Mouse (Mus musculus): ENCODE data around the gene Gcm1. TPM values are rescaled to one million over a fixed set of nuclear protein-coding genes. Genes with fewer than 3 reads are reported as not detected.
A peak's percentile ranks its signal among the peaks of the same experiment; 100 is the strongest.
"Not testable (repeated sequence)": the region's sequence is repeated elsewhere in the genome, so short reads cannot be mapped to it uniquely, and the experiment has no call there.

Gene Gcm1
- polyA plus RNA-seq, 1 experiment from 2014 or later, result 0.12 TPM

- Histone ChIP-seq H3K4me2 (no peak overlapping the region), H3K27ac (ENCODE audit: low read depth, low read length) (no peak overlapping the region), H3K27me3 (ENCODE audit: control insufficient read depth, insufficient read depth, low read length) (no peaks in the 10 kb centered on the region), H3K4me1 (ENCODE audit: control insufficient read depth, insufficient read depth, low read length) (no peaks in the 10 kb centered on the region), H3K36me3 (ENCODE audit: control insufficient read depth, insufficient read depth, low read length) (no peaks in the 10 kb centered on the region), H3K9ac (ENCODE audit: low read length) (no peak overlapping the region), H3K9me3 (ENCODE audit: control insufficient read depth, low read length) (no peaks in the 10 kb centered on the region), H3K4me3 (ENCODE audit: low read depth, low read length) (no peak overlapping the region)
- DNase-seq (ENCODE audit: low spot score, missing footprints) (peak; percentile 77), ATAC-seq (ENCODE audit: low FRiP score) (no peak)
- 78% methylated on average over 9 of the region's 9 CpGs for WGBS
Measured at GRCm38 (mm10) chr9:78062392-78062791, 10.7 kb downstream of the Gcm1 start.

- H3K9me3 ChIP-seq (ENCODE audit: control insufficient read depth, low read length), result no peaks in the 10 kb centered on the region
- H3K4me1 ChIP-seq (ENCODE audit: control insufficient read depth, insufficient read depth, low read length), result no peaks in the 10 kb centered on the region
- H3K27ac ChIP-seq (ENCODE audit: low read depth, low read length), result no peak overlapping the region
- H3K9ac ChIP-seq (ENCODE audit: low read length), result no peak overlapping the region
- peak; percentile 78 for DNase-seq (ENCODE audit: low spot score, missing footprints)
- 69% methylated on average over 10 of the region's 10 CpGs for WGBS
- H3K4me3 ChIP-seq (ENCODE audit: low read depth, low read length), result no peak overlapping the region
- no peaks in the 10 kb centered on the region for H3K27me3 ChIP-seq (ENCODE audit: control insufficient read depth, insufficient read depth, low read length)
- no peaks in the 10 kb centered on the region for H3K36me3 ChIP-seq (ENCODE audit: control insufficient read depth, insufficient read depth, low read length)
- no peak overlapping the region for H3K4me2 ChIP-seq
- ATAC-seq (ENCODE audit: low FRiP score), result no peak
Measured at GRCm38 (mm10) chr9:78064121-78064520, 12.4 kb downstream of the Gcm1 start.

- no peaks in the 10 kb centered on the region for H3K27me3 ChIP-seq (ENCODE audit: control insufficient read depth, insufficient read depth, low read length)
- H3K4me1 ChIP-seq (ENCODE audit: control insufficient read depth, insufficient read depth, low read length), result no peaks in the 10 kb centered on the region
- DNase-seq (ENCODE audit: low spot score, missing footprints), result peak; percentile 54
- no peak overlapping the region for H3K9ac ChIP-seq (ENCODE audit: low read length)
- no peaks in the 10 kb centered on the region for H3K9me3 ChIP-seq (ENCODE audit: control insufficient read depth, low read length)
- no peak overlapping the region for H3K27ac ChIP-seq (ENCODE audit: low read depth, low read length)
- no peak overlapping the region for H3K4me3 ChIP-seq (ENCODE audit: low read depth, low read length)
- 78% methylated on average over 5 of the region's 5 CpGs for WGBS
- H3K4me2 ChIP-seq, result no peak overlapping the region
- no peaks in the 10 kb centered on the region for H3K36me3 ChIP-seq (ENCODE audit: control insufficient read depth, insufficient read depth, low read length)
- no peak for ATAC-seq (ENCODE audit: low FRiP score)
Measured at GRCm38 (mm10) chr9:78070496-78070895, 18.8 kb downstream of the Gcm1 start.

GRCm38 (mm10) chr9:78071626-78072025, 19.9 kb downstream of the Gcm1 start:
- Histone ChIP-seq H3K4me3 (ENCODE audit: low read depth, low read length) (no peak overlapping the region), H3K4me2 (no peak overlapping the region)
- 94% methylated on average over 4 of the region's 4 CpGs for WGBS

GRCm38 (mm10) chr9:78073291-78073690, 21.6 kb downstream of the Gcm1 start:
- not testable (repeated sequence) for H3K27ac ChIP-seq (ENCODE audit: low read depth, low read length); H3K27me3 ChIP-seq (ENCODE audit: control insufficient read depth, insufficient read depth, low read length); H3K9ac ChIP-seq (ENCODE audit: low read length); H3K9me3 ChIP-seq (ENCODE audit: control insufficient read depth, low read length); H3K4me3 ChIP-seq (ENCODE audit: low read depth, low read length); ATAC-seq (ENCODE audit: low FRiP score); H3K36me3 ChIP-seq (ENCODE audit: control insufficient read depth, insufficient read depth, low read length); DNase-seq (ENCODE audit: low spot score, missing footprints); H3K4me1 ChIP-seq (ENCODE audit: control insufficient read depth, insufficient read depth, low read length); H3K4me2 ChIP-seq
- 88% methylated on average over 3 of the region's 3 CpGs for WGBS

More at GRCm38 (mm10) chr9:78071626-78072025, 19.9 kb downstream of the Gcm1 start:
- H3K9ac ChIP-seq (ENCODE audit: low read length), result no peak overlapping the region
- H3K27me3 ChIP-seq (ENCODE audit: control insufficient read depth, insufficient read depth, low read length), result no peaks in the 10 kb centered on the region
- H3K36me3 ChIP-seq (ENCODE audit: control insufficient read depth, insufficient read depth, low read length), result no peaks in the 10 kb centered on the region
- DNase-seq (ENCODE audit: low spot score, missing footprints) (peak; percentile 33), ATAC-seq (ENCODE audit: low FRiP score) (no peak)
- no peaks in the 10 kb centered on the region for H3K9me3 ChIP-seq (ENCODE audit: control insufficient read depth, low read length)
- H3K4me1 ChIP-seq (ENCODE audit: control insufficient read depth, insufficient read depth, low read length), result no peaks in the 10 kb centered on the region
- H3K27ac ChIP-seq (ENCODE audit: low read depth, low read length), result no peak overlapping the region

GRCm38 (mm10) chr9:78073713-78074340, 22.1 kb downstream of the Gcm1 start:
- Histone ChIP-seq H3K27ac (ENCODE audit: low read depth, low read length) (no peak overlapping the region), H3K27me3 (ENCODE audit: control insufficient read depth, insufficient read depth, low read length) (no peaks in the 10 kb centered on the region), H3K9ac (ENCODE audit: low read length) (no peak overlapping the region), H3K9me3 (ENCODE audit: control insufficient read depth, low read length) (no peaks in the 10 kb centered on the region), H3K36me3 (ENCODE audit: control insufficient read depth, insufficient read depth, low read length) (no peaks in the 10 kb centered on the region), H3K4me2 (no peak overlapping the region), H3K4me3 (ENCODE audit: low read depth, low read length) (no peak overlapping the region), H3K4me1 (ENCODE audit: control insufficient read depth, insufficient read depth, low read length) (no peaks in the 10 kb centered on the region)
- DNase-seq (ENCODE audit: low spot score, missing footprints), result peak; percentile 39
- WGBS, result 92% methylated on average over 13 of the region's 13 CpGs
- ATAC-seq (ENCODE audit: low FRiP score), result no peak

- WGBS, result 93% methylated on average over 3 of the region's 3 CpGs
- Histone ChIP-seq H3K4me1 (ENCODE audit: control insufficient read depth, insufficient read depth, low read length) (no peaks in the 10 kb centered on the region), H3K27ac (ENCODE audit: low read depth, low read length) (no peak overlapping the region), H3K4me3 (ENCODE audit: low read depth, low read length) (no peak overlapping the region), H3K36me3 (ENCODE audit: control insufficient read depth, insufficient read depth, low read length) (no peaks in the 10 kb centered on the region), H3K9me3 (ENCODE audit: control insufficient read depth, low read length) (no peaks in the 10 kb centered on the region), H3K9ac (ENCODE audit: low read length) (no peak overlapping the region), H3K27me3 (ENCODE audit: control insufficient read depth, insufficient read depth, low read length) (no peaks in the 10 kb centered on the region), H3K4me2 (no peak overlapping the region)
- peak; percentile 67 for DNase-seq (ENCODE audit: low spot score, missing footprints)
- no peak for ATAC-seq (ENCODE audit: low FRiP score)
Measured at GRCm38 (mm10) chr9:78075256-78075655, 23.5 kb downstream of the Gcm1 start.

- WGBS, result 29% methylated on average over 2 of the region's 2 CpGs
- H3K4me2 ChIP-seq, result no peak overlapping the region
- no peak overlapping the region for H3K4me3 ChIP-seq (ENCODE audit: low read depth, low read length)
- ATAC-seq (ENCODE audit: low FRiP score) (no peak), DNase-seq (ENCODE audit: low spot score, missing footprints) (peak; percentile 84)
- no peaks in the 10 kb centered on the region for H3K4me1 ChIP-seq (ENCODE audit: control insufficient read depth, insufficient read depth, low read length)
- H3K9me3 ChIP-seq (ENCODE audit: control insufficient read depth, low read length), result no peaks in the 10 kb centered on the region
- no peak overlapping the region for H3K9ac ChIP-seq (ENCODE audit: low read length)
- H3K36me3 ChIP-seq (ENCODE audit: control insufficient read depth, insufficient read depth, low read length), result no peaks in the 10 kb centered on the region
- H3K27me3 ChIP-seq (ENCODE audit: control insufficient read depth, insufficient read depth, low read length), result no peaks in the 10 kb centered on the region
- H3K27ac ChIP-seq (ENCODE audit: low read depth, low read length), result no peak overlapping the region
Measured at GRCm38 (mm10) chr9:78078240-78078639, 26.5 kb downstream of the Gcm1 start.

GRCm38 (mm10) chr9:78081835-78082234, 30.1 kb downstream of the Gcm1 start:
- ATAC-seq (ENCODE audit: low FRiP score), result peak; percentile 61; the same call in 1 of the 2 replicates
- no peaks in the 10 kb centered on the region for H3K9me3 ChIP-seq (ENCODE audit: control insufficient read depth, low read length)
- WGBS, result 49% methylated on average over 7 of the region's 7 CpGs
- H3K36me3 ChIP-seq (ENCODE audit: control insufficient read depth, insufficient read depth, low read length), result peaks cover 7% of the 10 kb centered on the region; the same call in 1 of the 2 replicates
- H3K9ac ChIP-seq (ENCODE audit: low read length), result no peak overlapping the region
- no peak overlapping the region for H3K4me3 ChIP-seq (ENCODE audit: low read depth, low read length)
- no peak overlapping the region for H3K27ac ChIP-seq (ENCODE audit: low read depth, low read length)
- peak; percentile 75 for DNase-seq (ENCODE audit: low spot score, missing footprints)
- H3K27me3 ChIP-seq (ENCODE audit: control insufficient read depth, insufficient read depth, low read length), result no peaks in the 10 kb centered on the region
- no peaks in the 10 kb centered on the region for H3K4me1 ChIP-seq (ENCODE audit: control insufficient read depth, insufficient read depth, low read length)
- no peak overlapping the region for H3K4me2 ChIP-seq

Data from midbrain, embryonic 11.5 days (tissue).